Mouse (Mus musculus) lung, adult 2 months (tissue): ENCODE measurements around the gene Fam71f2.

ENCODE experiments used
- CTCF ChIP-seq: fragments of 200-500 bp; IDR thresholded peaks from 2 replicates; pipeline ENCODE4 v1.5.1; 2011; ENCODE audit warnings: mild to moderate bottlenecking, low read length, control low read depth; ENCODE audit not compliant: insufficient read depth
- POLR2A ChIP-seq: fragments of 200-500 bp; IDR thresholded peaks from 2 replicates; pipeline ENCODE4 v1.6.1; 2011; ENCODE audit warnings: low read depth, mild to moderate bottlenecking, control low read depth, low read length, borderline replicate concordance; ENCODE audit errors: extremely low read depth

- TF ChIP-seq CTCF (no peak), POLR2A (no peak)
Observed at GRCm38 (mm10) chr6:29322147-29322546, 42.8 kb downstream of the Fam71f2 start.
